Mouse (Mus musculus) limb, embryonic 14.5 days (tissue): Measurements from ENCODE around the gene E330017A01Rik. TPM values are rescaled to one million over a fixed set of nuclear protein-coding genes. Genes with fewer than 3 reads are reported as not detected.
"Not testable (repeated sequence)": the region's sequence is repeated elsewhere in the genome, so short reads cannot be mapped to it uniquely, and the experiment has no call there.

Experiments used
- ATAC-seq: fragments of 200-750 bp; cut with Nextera tagmentation; 2 replicates; pipeline ENCODE4 v1.8.0; 2017; ENCODE audit warnings: low read depth, moderate number of reproducible peaks, moderate TSS enrichment; ENCODE audit not compliant: low FRiP score
- DNase-seq: peaks from one replicate; pipeline ENCODE4 v3.0.0-alpha.2; 2015; ENCODE audit warnings: low spot score
- H3K27ac ChIP-seq: fragments of 300-500 bp; sonication (generic); replicated peaks from 2 replicates; pipeline ENCODE4 v1.5.1; 2014; ENCODE audit warnings: low read depth, mild to moderate bottlenecking, low read length, moderate library complexity, mixed read lengths
- H3K27me3 ChIP-seq: fragments of 300-500 bp; sonication (generic); 2 replicates; pipeline ENCODE4 v1.6.1; 2014; ENCODE audit warnings: low read length, mixed read lengths; ENCODE audit not compliant: control insufficient read depth, insufficient read depth
- H3K36me3 ChIP-seq: fragments of 300-500 bp; sonication (generic); 2 replicates; pipeline ENCODE4 v1.6.1; 2014; ENCODE audit warnings: mild to moderate bottlenecking, low read length, moderate library complexity, mixed read lengths; ENCODE audit not compliant: control insufficient read depth, insufficient read depth
- H3K4me1 ChIP-seq: fragments of 300-500 bp; sonication (generic); 2 replicates; pipeline ENCODE4 v1.6.1; 2014; ENCODE audit warnings: antibody characterized with exemption, low read length, mixed read lengths; ENCODE audit not compliant: control insufficient read depth, insufficient read depth
- H3K4me2 ChIP-seq: fragments of 300-500 bp; sonication (generic); replicated peaks from 2 replicates; pipeline ENCODE4 v1.6.1; 2014; ENCODE audit warnings: low read depth, mild to moderate bottlenecking, low read length, moderate library complexity; ENCODE audit not compliant: severe bottlenecking
- H3K4me3 ChIP-seq: fragments of 300-500 bp; sonication (generic); replicated peaks from 2 replicates; pipeline ENCODE4 v1.5.1; 2014; ENCODE audit warnings: low read length
- H3K9ac ChIP-seq: fragments of 300-500 bp; sonication (generic); 2 replicates; pipeline ENCODE4 v1.6.1; 2014; ENCODE audit warnings: mild to moderate bottlenecking, low read depth, low read length, moderate library complexity; ENCODE audit not compliant: severe bottlenecking
- H3K9me3 ChIP-seq: fragments of 300-500 bp; sonication (generic); 2 replicates; pipeline ENCODE4 v1.6.1; 2016; ENCODE audit warnings: low read length; ENCODE audit not compliant: control insufficient read depth
- POLR2A ChIP-seq: fragments of 200-500 bp; IDR thresholded peaks from 2 replicates; pipeline ENCODE4 v1.8.0; 2012; ENCODE audit warnings: inconsistent platforms, mild to moderate bottlenecking, moderate library complexity, borderline replicate concordance; ENCODE audit not compliant: insufficient read depth, insufficient read length; ENCODE audit errors: extremely low read depth
- WGBS: fragments of 180-500 bp; shearing (Covaris S2); extraction: QIAGEN DNeasy Blood & Tissue Kit; methylation state at CpG from one replicate; pipeline ENCODE4 v1.1.7; 2014; 5-methylcytosine and 5-hydroxymethylcytosine counted together
- polyA plus RNA-seq, 2 experiments: library from polyadenylated mRNA; depleted of rRNA in 1 of 2; stranded (reverse) in 1 of 2; unstranded in 1 of 2; fragments of >200 nt; fragmentation: Nextera tagmentation in 1 of 2; extraction: Ambion mirVana in 1 of 2; gene quantifications; 2 replicates each; pipeline versions ENCODE4 v1.2.1 to v1.2.3; 2012 to 2014

Gene E330017A01Rik
- polyA plus RNA-seq, 2 experiments: not detected

- no peak for DNase-seq
- Histone ChIP-seq H3K27me3 (no peaks in the 10 kb centered on the region), H3K4me3 (peak overlapping the region; percentile 81; the same call in 1 of the 2 replicates), H3K4me1 (peaks cover 6% of the 10 kb centered on the region), H3K9ac (no peak overlapping the region), H3K27ac (no peak overlapping the region), H3K4me2 (no peak overlapping the region; the same call in 1 of the 2 replicates), H3K9me3 (no peaks in the 10 kb centered on the region), H3K36me3 (peaks cover 13% of the 10 kb centered on the region)
- no peak for ATAC-seq
- 62% methylated on average over 5 of the region's 5 CpGs for WGBS
- TF ChIP-seq POLR2A: no peak
These were observed 30.7 kb upstream of the E330017A01Rik start for GRCm38 (mm10) chr16:58669264-58669663.

- DNase-seq (no peak), ATAC-seq (no peak)
- WGBS: 88% methylated on average over 3 of the region's 3 CpGs
- H3K4me3 ChIP-seq: no peak overlapping the region
- no peaks in the 10 kb centered on the region for H3K9me3 ChIP-seq
- H3K4me1 ChIP-seq: peaks cover 6% of the 10 kb centered on the region
- H3K9ac ChIP-seq: no peak overlapping the region
- no peaks in the 10 kb centered on the region for H3K27me3 ChIP-seq
- peaks cover 6% of the 10 kb centered on the region for H3K36me3 ChIP-seq
- no peak for TF ChIP-seq POLR2A
- no peak overlapping the region for H3K4me2 ChIP-seq
- no peak overlapping the region for H3K27ac ChIP-seq
These were observed 30.0 kb upstream of the E330017A01Rik start for GRCm38 (mm10) chr16:58668586-58668985.

- WGBS: 79% methylated on average over 3 of the region's 3 CpGs
- H3K4me2 ChIP-seq, H3K9me3 ChIP-seq, DNase-seq, H3K9ac ChIP-seq, H3K4me3 ChIP-seq, ATAC-seq, H3K27ac ChIP-seq, H3K27me3 ChIP-seq, H3K4me1 ChIP-seq, H3K36me3 ChIP-seq: not testable (repeated sequence)
These were observed 28.1 kb upstream of the E330017A01Rik start for GRCm38 (mm10) chr16:58666681-58667080.

GRCm38 (mm10) chr16:58665137-58665536 is 26.6 kb upstream of the E330017A01Rik start:
- not testable (repeated sequence) for DNase-seq, ATAC-seq, H3K27ac ChIP-seq, H3K9ac ChIP-seq, H3K4me1 ChIP-seq, H3K4me2 ChIP-seq, H3K4me3 ChIP-seq, H3K27me3 ChIP-seq, H3K36me3 ChIP-seq, H3K9me3 ChIP-seq

GRCm38 (mm10) chr16:58663816-58664215 is 25.3 kb upstream of the E330017A01Rik start:
- Histone ChIP-seq H3K9ac (no peak overlapping the region), H3K36me3 (no peaks in the 10 kb centered on the region), H3K4me2 (no peak overlapping the region), H3K27ac (no peak overlapping the region), H3K27me3 (no peaks in the 10 kb centered on the region), H3K4me3 (no peak overlapping the region), H3K4me1 (no peaks in the 10 kb centered on the region), H3K9me3 (no peaks in the 10 kb centered on the region)
- WGBS: 94% methylated on average over 2 of the region's 2 CpGs
- ATAC-seq (no peak), DNase-seq (no peak)
- no peak for TF ChIP-seq POLR2A

GRCm38 (mm10) chr16:58663021-58663420 is 24.5 kb upstream of the E330017A01Rik start:
- WGBS: 71% methylated on average over 5 of the region's 5 CpGs
- Histone ChIP-seq H3K9me3 (no peaks in the 10 kb centered on the region), H3K36me3 (no peaks in the 10 kb centered on the region), H3K4me2 (no peak overlapping the region), H3K4me1 (no peaks in the 10 kb centered on the region), H3K4me3 (no peak overlapping the region), H3K27ac (no peak overlapping the region), H3K27me3 (no peaks in the 10 kb centered on the region), H3K9ac (no peak overlapping the region)
- DNase-seq (peak; percentile 61), ATAC-seq (no peak)
- no peak for TF ChIP-seq POLR2A
